Mouse (Mus musculus): Measurements from ENCODE around the gene Tap2.

- TF ChIP-seq POLR2A (IDR thresholded peaks at IDR 0.05; ENCODE audit: insufficient read depth, low read depth, low read length) (no peak), CTCF (IDR thresholded peaks at IDR 0.05; ENCODE audit: insufficient read depth, low read depth, low read length) (no peak)
Measured at GRCm38 (mm10) chr17:34264452-34265351, 61.4 kb downstream of the Tap2 start.
